Mouse (Mus musculus): ENCODE measurements at regions not wholly inside any gene's neighbourhood (a gene's known extent, or its start where the extent isn't known, plus 50 kb on each side); places are given as distances from the start of the nearest gene placed in this dataset.

DNA sequence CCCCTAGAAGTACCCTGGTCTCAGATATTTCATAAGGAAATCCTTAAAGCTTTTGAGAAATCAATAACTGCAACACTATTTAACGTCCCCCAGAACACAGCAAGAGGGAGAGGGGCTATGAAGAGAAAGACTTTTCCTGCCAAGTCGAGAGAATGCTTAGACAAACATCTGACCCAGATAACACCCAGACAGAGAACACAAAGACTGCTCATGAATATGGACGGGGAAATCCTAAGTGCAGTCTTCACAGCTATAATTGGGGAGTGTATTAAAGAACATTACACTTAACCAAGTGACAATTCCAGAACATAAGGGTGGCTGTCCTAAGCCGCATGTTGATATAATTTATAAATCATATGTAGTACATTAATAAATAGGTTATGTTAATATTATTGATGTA lies 103.3 kb upstream of the Dyrk2 start:
- DNase-seq, result no peak

DNA sequence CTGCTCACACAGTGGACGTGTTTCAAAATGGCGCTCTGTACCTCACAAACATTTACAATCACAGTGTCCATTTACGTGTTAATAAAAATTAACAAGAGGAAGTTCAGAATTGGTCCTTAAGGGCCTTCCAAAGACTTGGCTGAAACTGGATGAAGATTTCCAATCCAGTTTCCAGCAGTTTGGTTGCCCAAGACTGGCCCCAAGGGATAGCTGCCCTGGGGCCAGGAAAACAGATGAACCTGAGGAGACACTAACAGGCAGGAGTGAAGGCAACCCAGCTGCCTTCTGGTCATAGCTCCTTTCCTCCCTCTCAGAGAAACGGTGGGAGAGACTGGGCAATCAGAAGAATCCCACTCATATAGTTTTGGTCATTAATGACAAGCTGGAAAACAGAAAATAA lies 102.6 kb upstream of the Dyrk2 start:
- no peak for DNase-seq

DNA sequence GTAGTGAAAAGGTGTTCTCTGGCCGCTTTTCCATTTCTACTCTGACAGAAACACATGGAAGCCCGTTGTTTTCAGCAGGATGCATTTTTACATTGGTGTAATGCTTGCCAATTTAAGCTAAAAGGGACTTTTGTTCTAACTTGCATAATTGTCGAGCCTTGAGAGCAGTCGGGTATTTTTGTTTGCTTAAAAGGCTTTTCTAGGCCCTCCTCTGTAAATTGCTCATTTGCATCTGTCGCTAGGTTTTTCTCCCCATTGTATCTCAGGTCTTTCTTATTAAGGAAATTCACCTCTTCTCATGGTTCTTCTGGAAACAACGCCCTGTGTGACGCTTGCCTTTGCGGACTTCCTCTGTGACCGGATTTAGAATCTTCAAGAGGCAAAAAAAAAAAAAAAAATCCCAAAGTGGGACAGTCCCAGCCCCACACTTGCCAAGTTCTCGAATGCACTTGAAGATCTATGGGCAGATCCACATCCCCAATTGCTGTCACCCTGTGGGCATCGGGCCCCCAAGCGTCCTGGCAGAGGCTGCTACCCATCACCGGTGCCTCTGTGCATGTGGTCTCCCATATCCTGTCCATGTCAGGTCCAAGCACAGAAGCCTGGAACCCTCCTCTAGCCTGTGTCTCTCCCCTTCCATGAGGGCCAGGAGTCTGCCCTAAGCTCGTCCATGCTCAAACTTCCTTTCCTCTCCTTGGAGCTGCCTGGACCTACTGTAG lies 100.6 kb upstream of the Dyrk2 start:
- DNase-seq, result no peak

DNA sequence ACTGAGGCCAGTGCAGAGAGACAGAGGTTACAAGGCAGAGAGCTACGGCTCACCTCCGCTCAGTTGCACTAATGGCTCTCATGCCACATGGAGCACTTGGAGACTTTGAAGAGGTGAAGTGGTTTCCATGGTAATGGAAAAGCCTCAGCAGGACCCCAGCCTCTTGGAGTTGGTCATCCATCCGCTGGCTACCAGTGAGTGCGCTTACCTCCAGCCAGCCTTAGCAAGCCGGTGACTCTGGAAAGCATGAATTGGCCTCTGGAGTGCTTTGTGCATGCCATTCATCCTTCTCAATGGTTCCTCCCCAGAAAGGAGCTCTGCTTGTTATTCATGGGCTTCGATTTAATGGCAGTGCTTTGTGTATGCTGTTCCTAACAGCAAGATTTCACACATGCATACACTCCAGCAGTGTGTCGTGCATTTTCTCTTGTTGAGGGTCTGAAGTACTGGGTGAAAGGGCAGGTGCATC lies 91.7 kb upstream of the Dyrk2 start:
- no peak for DNase-seq

DNA sequence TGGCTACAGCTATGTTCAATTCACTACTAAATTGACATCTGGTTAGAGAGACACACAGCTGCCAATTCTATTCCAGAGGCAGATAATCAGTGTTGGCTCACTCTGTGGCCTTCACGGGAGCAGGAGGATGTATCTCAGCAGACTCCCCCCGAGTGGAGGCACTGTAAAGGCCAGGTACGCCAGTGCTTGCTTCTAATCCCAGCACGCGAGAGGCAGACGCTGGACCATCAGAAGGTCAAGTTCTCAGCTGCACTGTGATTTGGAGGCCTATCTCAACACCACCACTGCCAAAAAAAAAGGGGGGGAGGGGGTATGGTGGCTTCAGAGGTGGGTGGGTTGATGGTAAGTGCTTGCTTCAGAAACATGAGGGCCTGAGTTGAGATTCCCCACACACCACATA lies 90.1 kb upstream of the Dyrk2 start:
- DNase-seq, result no peak

DNA sequence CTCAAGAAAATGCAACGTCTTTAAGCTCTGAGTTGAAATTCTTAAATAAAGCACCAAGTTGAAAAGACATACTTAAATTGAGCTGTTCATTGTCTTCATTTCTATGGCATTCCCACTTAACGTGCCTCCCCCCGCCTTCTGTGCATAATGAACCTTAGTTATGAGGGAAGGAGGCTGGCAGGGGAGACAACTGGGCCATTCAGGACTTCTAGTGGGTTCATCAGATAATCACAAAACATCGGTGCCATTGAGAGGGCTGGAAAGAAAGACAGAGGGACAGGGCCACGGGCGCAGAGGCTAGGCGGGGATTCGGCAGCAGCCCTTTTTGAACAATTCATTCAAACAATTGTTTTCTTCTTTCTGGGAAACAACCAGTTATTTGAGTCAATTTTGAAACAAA lies 89.6 kb upstream of the Dyrk2 start:
- no peak for DNase-seq

DNA sequence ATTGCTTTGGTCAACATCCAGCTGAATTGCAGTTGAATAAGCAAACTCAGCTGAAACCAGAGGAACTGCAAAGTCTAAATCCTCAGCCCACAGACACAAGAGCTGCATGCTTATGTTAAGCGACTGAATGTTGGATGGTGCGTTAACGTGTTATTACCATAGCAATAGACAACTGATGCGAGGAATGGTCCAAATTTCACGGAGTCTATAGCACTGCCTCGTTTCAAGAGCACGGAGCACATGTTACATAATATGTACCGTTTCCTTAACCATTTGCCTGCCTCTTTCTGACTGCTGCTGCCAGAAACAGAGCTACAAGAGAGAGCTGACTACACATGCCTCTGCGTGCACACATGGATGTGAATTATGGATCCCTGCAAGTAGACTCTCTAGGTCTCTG lies 86.3 kb upstream of the Dyrk2 start:
- no peak for DNase-seq

DNA sequence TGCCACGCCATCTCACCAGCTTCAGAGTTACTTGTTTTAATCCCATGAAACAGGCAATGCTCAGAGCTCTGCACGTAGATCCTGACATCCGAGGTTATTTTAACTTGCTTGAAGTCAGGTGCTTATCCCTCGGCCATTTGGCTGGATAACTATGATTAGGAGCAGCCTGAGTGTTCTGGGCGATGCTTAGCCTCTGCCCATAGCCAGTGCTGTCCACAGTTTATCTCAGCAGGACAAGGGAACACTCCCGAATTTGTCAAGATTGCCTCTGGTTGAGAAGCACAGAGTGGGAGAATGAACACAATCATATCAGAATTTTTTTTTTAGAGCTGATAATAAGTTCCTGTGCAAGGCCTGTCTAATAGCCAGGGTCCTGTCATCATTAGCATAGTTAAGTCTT lies 83.4 kb upstream of the Dyrk2 start:
- peak; percentile 21 for DNase-seq

DNA sequence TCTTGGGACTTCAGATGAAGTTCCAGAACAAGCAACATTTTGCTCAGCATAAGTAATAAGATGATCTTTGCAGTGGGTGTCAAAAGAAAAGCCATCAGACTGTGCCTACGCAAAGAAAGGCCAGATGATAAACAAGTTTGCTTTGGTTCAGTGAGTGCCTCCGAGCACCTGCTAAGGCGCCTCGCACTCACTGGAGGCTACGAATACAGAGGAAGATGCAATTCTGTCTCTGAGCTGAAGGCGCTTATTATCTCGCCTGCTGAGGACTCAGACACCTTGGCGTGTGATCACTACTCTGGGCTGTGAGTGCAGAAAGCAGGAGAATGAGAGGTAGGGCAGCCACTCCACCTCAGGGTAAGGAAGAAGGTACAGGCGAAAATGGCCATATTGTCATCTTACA lies 82.7 kb upstream of the Dyrk2 start:
- DNase-seq, result peak; percentile 25

DNA sequence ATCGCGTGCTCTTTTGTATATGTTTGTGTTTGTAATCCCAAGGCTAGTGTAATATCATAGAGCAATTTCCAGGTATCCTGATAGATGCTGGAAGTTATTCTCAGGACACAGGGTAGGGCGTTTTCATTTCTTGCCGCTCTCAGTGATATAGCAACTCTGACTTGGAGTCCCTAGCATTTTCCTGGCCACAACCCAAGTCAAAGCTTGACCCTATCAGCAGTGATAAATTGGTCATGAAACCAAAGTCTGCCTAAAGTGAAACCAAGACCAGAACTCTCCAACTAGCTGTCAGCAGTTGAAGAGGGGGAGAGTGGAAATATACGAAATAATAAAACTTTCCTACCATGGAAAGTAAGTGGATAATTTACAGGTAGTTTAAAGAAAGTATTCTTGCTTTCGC lies 77.7 kb upstream of the Dyrk2 start:
- DNase-seq, result no peak

DNA sequence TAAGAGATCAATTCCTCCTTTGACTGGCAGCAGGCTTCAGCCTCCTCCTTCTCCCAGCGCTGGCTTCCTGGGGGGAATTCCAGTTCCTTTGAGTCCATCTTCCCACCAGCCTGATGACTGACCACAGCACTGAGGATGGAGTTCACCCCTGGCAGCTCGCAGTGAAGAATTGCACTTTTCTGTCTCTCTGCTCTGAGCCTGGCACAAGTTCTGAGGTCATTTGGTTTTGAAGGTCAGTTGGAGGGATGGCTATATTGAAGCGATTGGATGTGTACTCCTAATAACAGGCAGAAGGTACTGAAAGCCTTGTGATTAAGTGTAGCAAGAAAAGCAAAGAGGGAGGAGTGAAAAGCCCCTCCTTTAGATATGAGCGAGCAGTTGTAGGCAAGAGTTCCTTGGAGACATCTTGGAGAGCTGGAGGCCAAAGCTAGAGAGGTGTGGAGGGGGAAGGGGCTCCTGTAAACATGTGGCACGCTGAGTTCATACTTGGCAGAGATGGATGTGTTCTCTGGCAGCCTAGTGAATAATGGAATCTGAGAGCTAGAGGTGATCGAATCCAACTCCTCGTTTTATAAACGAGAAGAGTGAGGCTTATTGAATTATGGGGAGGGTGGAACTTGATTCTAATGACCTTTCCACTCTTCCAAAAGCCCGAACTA lies 77.1 kb upstream of the Dyrk2 start:
- no peak for DNase-seq

DNA sequence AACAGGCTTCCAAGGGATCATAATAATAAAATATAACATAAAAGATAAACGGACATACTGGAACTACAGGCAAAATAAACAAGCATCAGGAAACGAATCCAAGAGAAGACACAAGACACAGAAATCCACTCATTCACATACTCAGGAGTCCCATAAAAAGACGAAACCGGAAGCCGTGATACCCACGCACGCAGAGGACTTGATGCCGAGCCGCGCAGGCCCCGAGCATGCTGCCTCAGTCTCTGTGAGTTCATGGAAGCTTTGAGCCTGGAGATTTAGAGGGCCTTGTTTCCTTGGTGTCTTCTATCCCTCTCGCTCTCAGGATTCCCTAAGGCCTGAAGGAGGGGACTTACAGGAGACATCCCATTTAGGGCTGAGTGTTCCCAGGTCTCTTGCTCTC lies 57.3 kb upstream of the Dyrk2 start:
- DNase-seq, result no peak

DNA sequence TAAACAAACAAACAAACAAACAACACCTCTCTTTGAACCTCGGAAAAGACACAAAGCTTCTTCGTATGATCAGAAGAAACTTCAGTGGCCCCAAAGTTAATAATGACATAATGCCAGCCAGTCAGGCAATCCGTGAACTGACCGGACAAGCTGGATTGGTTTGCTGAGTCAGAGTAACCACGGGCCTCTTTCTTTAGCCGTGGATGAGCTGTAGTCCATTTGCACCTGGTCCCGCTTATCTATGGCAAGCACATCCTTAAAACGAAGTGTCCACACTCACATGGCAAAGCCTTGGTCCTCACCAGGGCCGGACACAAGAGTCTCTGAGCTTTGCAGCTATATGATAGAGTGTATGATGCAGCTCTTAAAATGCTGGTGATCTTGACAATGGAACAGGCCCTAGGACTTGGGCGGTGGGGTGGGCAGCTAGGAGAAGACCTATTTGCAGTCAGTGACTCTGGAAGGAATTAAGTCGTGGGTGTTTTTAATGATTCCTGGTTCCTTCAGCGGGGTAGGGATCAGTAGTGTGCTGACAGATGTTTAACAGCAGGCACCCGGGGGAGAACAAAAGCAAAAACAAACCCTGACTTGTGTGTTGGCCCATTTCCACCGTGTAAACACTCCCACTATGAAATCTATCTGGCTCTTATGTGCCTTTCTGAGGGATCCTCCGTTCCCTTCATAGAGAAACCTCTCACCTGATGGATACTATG lies 53.6 kb upstream of the Dyrk2 start:
- no peak for DNase-seq

DNA sequence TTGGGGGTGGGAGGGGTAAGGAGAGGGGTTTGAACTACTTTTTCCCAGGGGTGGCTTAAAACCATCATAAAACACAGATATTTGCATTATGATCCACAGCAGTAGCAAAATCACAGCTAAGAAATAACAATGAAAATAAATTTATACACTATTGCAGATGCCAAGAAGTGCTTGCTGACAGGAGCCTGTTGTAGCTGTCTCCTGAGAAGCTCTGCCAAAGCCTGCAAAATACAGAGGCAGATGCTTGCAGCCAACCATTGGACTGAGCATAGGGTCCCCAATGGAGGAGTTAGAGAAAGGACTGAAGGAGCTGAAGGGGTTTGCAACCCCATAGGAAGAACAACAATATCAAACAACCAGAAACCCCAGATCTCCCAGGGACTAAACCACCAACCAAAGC lies 52.1 kb upstream of the Dyrk2 start:
- peak; percentile 53 for DNase-seq

Measured in thymus, postnatal 4 days (tissue).